Mouse (Mus musculus) forebrain, embryonic 14.5 days (tissue): ENCODE results near the gene Ehd3. TPM values are rescaled to one million over a fixed set of nuclear protein-coding genes. Genes with fewer than 3 reads are reported as not detected.

Source experiments
- polyA plus RNA-seq: library from polyadenylated mRNA; unstranded; fragments of >200 nt; fragmentation: Nextera tagmentation; extraction: Ambion mirVana; gene quantifications from 2 replicates; pipeline ENCODE4 v1.2.1, GENCODE M21; 2014

The Ehd3 gene
- polyA plus RNA-seq, 1 experiment from 2014 or later = 8.4 TPM

Other genes with a start within 250 kb of the Ehd3 start
- gene Galnt14, start 93.7 kb upstream of the Ehd3 start, polyA plus RNA-seq = 7.1 and 9.4 TPM in 2 replicates
- gene Xdh, start 146.1 kb downstream of the Ehd3 start, polyA plus RNA-seq = 0.09 and 0.14 TPM in 2 replicates
- gene Srd5a2, start 243.8 kb downstream of the Ehd3 start, polyA plus RNA-seq = not detected in 2 replicates